ENCODE assay signal across 8 mouse cellular contexts in genomic region chr8:94837662-94838574, GRCm38 (mm10). TPM values are rescaled to one million over a fixed set of nuclear protein-coding genes. Genes with fewer than 3 reads are reported as not detected.
A peak's percentile ranks its signal among the peaks of the same experiment; 100 is the strongest.
DNase-seq lines count a peak whose midpoint lies in the region; ATAC-seq and TF ChIP-seq lines count a peak whose summit lies in the region.

Gene Coq9 (plus strand): TSS chr8:94838321.
Gene Ciapin1 (minus strand): TSS chr8:94838358.

- peak; percentile 95 for DNase-seq in CH12.LX (ENCODE audit: extremely low read depth)
- peak; percentile 96 for DNase-seq in c-Kit-positive CD71-positive TER-119-negative erythroid progenitor cells, embryonic 14.5 days (ENCODE audit: low read depth)
- peak; percentile 93 for DNase-seq in heart, postnatal 0 days (ENCODE audit: low spot score)
- peak; percentile 95 to 98 for DNase-seq in kidney, postnatal 4 days

- H3K4me1 ChIP-seq in CH12.LX (ENCODE audit: control insufficient read depth in 1 of 2, insufficient read depth in 2 of 2), result peaks cover 0 to 22% of the 10 kb centered on the region in 2 experiments; a peak in 2 of 4 replicates
- peaks cover 16% of the 10 kb centered on the region for H3K4me1 ChIP-seq in forebrain, embryonic 12.5 days
- peaks cover 21% of the 10 kb centered on the region for H3K4me1 ChIP-seq in heart, postnatal 0 days (ENCODE audit: control insufficient read depth, insufficient read depth)
- H3K4me1 ChIP-seq in liver, embryonic 16.5 days (ENCODE audit: control insufficient read depth, low read depth, low read length), result peaks cover 20% of the 10 kb centered on the region
- H3K4me1 ChIP-seq in neural tube, embryonic 13.5 days (replicated peaks), result peaks cover 27% of the 10 kb centered on the region
- peaks cover 4% of the 10 kb centered on the region for H3K4me1 ChIP-seq in testis, adult 2 months (ENCODE audit: control insufficient read depth, insufficient read depth, low read length)

- peak within 1 kb of the TSS; percentile 82 to 96 (median 94) for H3K4me3 ChIP-seq in CH12.LX (replicated peaks in 1 of 3; ENCODE audit: low read depth in 2 of 3, low read length in 2 of 3, poor library complexity in 1 of 3)
- H3K4me3 ChIP-seq in forebrain, embryonic 12.5 days (replicated peaks), result peak within 1 kb of the TSS; percentile 75
- H3K4me3 ChIP-seq in heart, postnatal 0 days (ENCODE audit: low read depth, low read length), result peak within 1 kb of the TSS; percentile 85
- peak within 1 kb of the TSS; percentile 99 for H3K4me3 ChIP-seq in liver, embryonic 16.5 days (ENCODE audit: low read depth, low read length)
- peak within 1 kb of the TSS; percentile 77 for H3K4me3 ChIP-seq in neural tube, embryonic 13.5 days
- H3K4me3 ChIP-seq in testis, adult 2 months (ENCODE audit: control insufficient read depth, low read depth, low read length), result peak within 1 kb of the TSS; percentile 94

- in situ Hi-C loops in CH12.LX (cut with MboI; ENCODE audit: low pct_ligation_motif_present, low pct_unique_long_range_greater_than_20kb, low sequenced_read_pairs), result no loop called here

- TF ChIP-seq CTCF in CH12.LX (conservative IDR thresholded peaks at IDR 0.05 in 1 of 2, IDR thresholded peaks at IDR 0.05 in 1 of 2; ENCODE audit: low read depth in 2 of 2, low read length in 2 of 2), result no peak
- no peak for TF ChIP-seq CTCF in heart, postnatal 0 days (IDR thresholded peaks at IDR 0.05; ENCODE audit: low read depth)
- no peak for TF ChIP-seq CTCF in testis, adult 2 months (IDR thresholded peaks at IDR 0.05; ENCODE audit: control insufficient read depth, insufficient read depth, insufficient replicate concordance, low read depth, low read length)

- no peaks in the 10 kb centered on the region for H3K9me3 ChIP-seq in CH12.LX (replicated peaks; ENCODE audit: low read length)
- no peaks in the 10 kb centered on the region for H3K9me3 ChIP-seq in forebrain, embryonic 12.5 days
- no peaks in the 10 kb centered on the region for H3K9me3 ChIP-seq in heart, postnatal 0 days (replicated peaks; ENCODE audit: control insufficient read depth, low read length)
- H3K9me3 ChIP-seq in liver, embryonic 16.5 days (replicated peaks; ENCODE audit: control insufficient read depth, low read length), result no peaks in the 10 kb centered on the region
- H3K9me3 ChIP-seq in neural tube, embryonic 13.5 days, result no peaks in the 10 kb centered on the region

- peak within 1 kb of the TSS; percentile 64 for H3K4me2 ChIP-seq in CH12.LX (ENCODE audit: insufficient read depth, low read depth, poor library complexity, severe bottlenecking)
- peak within 1 kb of the TSS; percentile 86 for H3K4me2 ChIP-seq in forebrain, embryonic 12.5 days
- peak within 1 kb of the TSS; percentile 82 for H3K4me2 ChIP-seq in heart, postnatal 0 days (ENCODE audit: low read depth, low read length)
- H3K4me2 ChIP-seq in liver, embryonic 16.5 days (ENCODE audit: low read depth, low read length), result peak within 1 kb of the TSS; percentile 88
- H3K4me2 ChIP-seq in neural tube, embryonic 13.5 days, result peak within 1 kb of the TSS; percentile 95

- TF ChIP-seq RAD21 in CH12.LX (IDR thresholded peaks at IDR 0.05; ENCODE audit: low read depth, low read length), result no peak

- dilution Hi-C loops in CH12.LX (cut with MboI; ENCODE audit: extremely low pct_ligation_motif_present, extremely low pct_unique_long_range_greater_than_20kb, low sequenced_read_pairs), result no loop called here

- TF ChIP-seq EP300 in CH12.LX (IDR thresholded peaks at IDR 0.05; ENCODE audit: low read length), result no peak
- TF ChIP-seq EP300 in heart, postnatal 0 days (IDR thresholded peaks at IDR 0.05; ENCODE audit: low read depth), result peak; percentile 93

- WGBS in forebrain, embryonic 12.5 days, result under 1% methylated on average over 82 of the region's 82 CpGs
- WGBS in heart, postnatal 0 days, result under 1% methylated on average over 82 of the region's 82 CpGs
- under 1% methylated on average over 82 of the region's 82 CpGs for WGBS in liver, embryonic 16.5 days (ENCODE audit: insufficient replicate concordance)
- WGBS in neural tube, embryonic 13.5 days, result under 1% methylated on average over 82 of the region's 82 CpGs

- TF ChIP-seq POLR2A in CH12.LX (IDR thresholded peaks at IDR 0.05; ENCODE audit: low read depth, low read length), result peak; percentile 95
- peak; percentile 91 for TF ChIP-seq POLR2A in testis, adult 2 months (IDR thresholded peaks at IDR 0.05; ENCODE audit: control insufficient read depth, low read depth, low read length)

- H3K9ac ChIP-seq in CH12.LX (ENCODE audit: insufficient read depth, low read depth), result peak within 1 kb of the TSS; percentile 93
- H3K9ac ChIP-seq in forebrain, embryonic 12.5 days, result peak within 1 kb of the TSS; percentile 93
- peak within 1 kb of the TSS; percentile 91 for H3K9ac ChIP-seq in heart, postnatal 0 days (replicated peaks; ENCODE audit: low read depth, low read length)
- peak within 1 kb of the TSS; percentile 98 for H3K9ac ChIP-seq in liver, embryonic 16.5 days (ENCODE audit: low read depth, low read length)
- peak within 1 kb of the TSS; percentile 91 for H3K9ac ChIP-seq in neural tube, embryonic 13.5 days

- H3K27ac ChIP-seq in CH12.LX (ENCODE audit: insufficient read depth, low read depth), result peak within 1 kb of the TSS; percentile 65
- peak within 1 kb of the TSS; percentile 84 for H3K27ac ChIP-seq in forebrain, embryonic 12.5 days
- peak within 1 kb of the TSS; percentile 98 for H3K27ac ChIP-seq in heart, postnatal 0 days (ENCODE audit: low read depth)
- peak within 1 kb of the TSS; percentile 96 for H3K27ac ChIP-seq in liver, embryonic 16.5 days (ENCODE audit: low read length)
- peak within 1 kb of the TSS; percentile 94 for H3K27ac ChIP-seq in neural tube, embryonic 13.5 days (replicated peaks)
- peak within 1 kb of the TSS; percentile 88 for H3K27ac ChIP-seq in testis, adult 2 months (ENCODE audit: control insufficient read depth, insufficient read depth, low read depth, low read length)

- ATAC-seq in forebrain, embryonic 12.5 days (ENCODE audit: low FRiP score), result peak; percentile 98
- ATAC-seq in heart, postnatal 0 days (ENCODE audit: insufficient read depth, low read depth), result peak; percentile 97
- peak; percentile 98 for ATAC-seq in liver, embryonic 16.5 days (ENCODE audit: low read depth)
- peak; percentile 98 for ATAC-seq in neural tube, embryonic 13.5 days (ENCODE audit: low read depth)

- H3K27me3 ChIP-seq in CH12.LX (replicated peaks), result no peaks in the 10 kb centered on the region
- no peaks in the 10 kb centered on the region for H3K27me3 ChIP-seq in forebrain, embryonic 12.5 days
- no peaks in the 10 kb centered on the region for H3K27me3 ChIP-seq in heart, postnatal 0 days (ENCODE audit: control insufficient read depth, insufficient read depth, low read length)
- no peaks in the 10 kb centered on the region for H3K27me3 ChIP-seq in liver, embryonic 16.5 days (ENCODE audit: control insufficient read depth, insufficient read depth, low read depth, low read length)
- no peaks in the 10 kb centered on the region for H3K27me3 ChIP-seq in neural tube, embryonic 13.5 days
- no peaks in the 10 kb centered on the region for H3K27me3 ChIP-seq in testis, adult 2 months (ENCODE audit: control insufficient read depth, insufficient read depth, low read length)

- H3K36me3 ChIP-seq in CH12.LX (replicated peaks in 1 of 2; ENCODE audit: control insufficient read depth in 1 of 2, insufficient read depth in 1 of 2, low read length in 1 of 2), result peaks cover 4 to 19% of the 10 kb centered on the region in 2 experiments
- H3K36me3 ChIP-seq in forebrain, embryonic 12.5 days (replicated peaks), result no peaks in the 10 kb centered on the region
- 0 out of 2 replicates have a peak, but pooled peaks cover 7% of the 10 kb centered on the region for H3K36me3 ChIP-seq in heart, postnatal 0 days (replicated peaks; ENCODE audit: control insufficient read depth, insufficient read depth, low read length)
- no peaks in the 10 kb centered on the region for H3K36me3 ChIP-seq in liver, embryonic 16.5 days (ENCODE audit: control insufficient read depth, insufficient read depth)
- H3K36me3 ChIP-seq in neural tube, embryonic 13.5 days, result 0 out of 2 replicates have a peak, but pooled peaks cover 6% of the 10 kb centered on the region
- H3K36me3 ChIP-seq in testis, adult 2 months (ENCODE audit: control insufficient read depth, insufficient read depth, low read length), result no peaks in the 10 kb centered on the region

- peaks cover 33% of the 10 kb centered on the region for H3K79me2 ChIP-seq in CH12.LX (replicated peaks; ENCODE audit: control insufficient read depth, extremely low read depth, insufficient read depth, poor library complexity, severe bottlenecking)

TF ChIP-seq in CH12.LX, 34 proteins besides CTCF, POLR2A, EP300 and RAD21 (continues in another document):
- TF ChIP-seq RCOR1 (conservative IDR thresholded peaks at IDR 0.05; ENCODE audit: low read depth, low read length) (no peak), ZNF384 (IDR thresholded peaks at IDR 0.05; ENCODE audit: low read depth, low read length) (no peak), JUND (conservative IDR thresholded peaks at IDR 0.05; ENCODE audit: low read depth, low read length) (no peak), UBTF (IDR thresholded peaks at IDR 0.05; ENCODE audit: low read depth, low read length) (peak; percentile 85), KAT2A (IDR thresholded peaks at IDR 0.05; ENCODE audit: insufficient replicate concordance, low read length) (peak; percentile 86; the same call in 1 of the 2 replicates)

RNA-seq across cellular contexts. Expression of gene Coq9, which starts in this region (rescaled TPM):
- total RNA-seq in CH12.LX (2012; rRNA removed) (68.5 and 82.2 TPM in 2 replicates), CH12.LX (2014; rRNA removed) (44.2 and 48.5 TPM in 2 replicates)
- 68.8 and 97.0 TPM in 2 replicates for polyA plus RNA-seq in CH12.LX (2012; ENCODE audit: insufficient read length, low read depth)
- 47.8 and 52.3 TPM in 2 replicates for polyA plus RNA-seq in forebrain, embryonic 12.5 days (2016; fragmentation: Nextera tagmentation; extraction: Ambion mirVana)
- total RNA-seq in heart, postnatal 0 days (2014; rRNA removed; ENCODE audit: low replicate concordance), result 620 and 677 TPM in 2 replicates
- polyA plus RNA-seq in heart, postnatal 0 days (2015; fragmentation: Nextera tagmentation; extraction: Ambion mirVana), result 290 and 300 TPM in 2 replicates
- 55.3 and 61.8 TPM in 2 replicates for polyA plus RNA-seq in liver, embryonic 16.5 days (2015; fragmentation: Nextera tagmentation; extraction: Ambion mirVana)
- 57.7 and 64.4 TPM in 2 replicates for polyA plus RNA-seq in neural tube, embryonic 13.5 days (2015; fragmentation: Nextera tagmentation; extraction: Ambion mirVana)
- 52.1 and 74.1 TPM in 2 replicates for polyA plus RNA-seq in testis, adult 2 months (2012; rRNA removed)

RNA-seq across cellular contexts. Expression of gene Ciapin1, which starts in this region (rescaled TPM):
- total RNA-seq in CH12.LX (2012; rRNA removed) (83.1 and 99.8 TPM in 2 replicates), CH12.LX (2014; rRNA removed) (89.4 and 97.1 TPM in 2 replicates)
- polyA plus RNA-seq in CH12.LX (2012; ENCODE audit: insufficient read length, low read depth), result 139 and 189 TPM in 2 replicates
- polyA plus RNA-seq in forebrain, embryonic 12.5 days (2016; fragmentation: Nextera tagmentation; extraction: Ambion mirVana), result 170 and 179 TPM in 2 replicates
- 41.6 and 80.6 TPM in 2 replicates for total RNA-seq in heart, postnatal 0 days (2014; rRNA removed; ENCODE audit: low replicate concordance)
- 84.0 and 92.2 TPM in 2 replicates for polyA plus RNA-seq in heart, postnatal 0 days (2015; fragmentation: Nextera tagmentation; extraction: Ambion mirVana)
- 37.5 TPM in 2 replicates for polyA plus RNA-seq in liver, embryonic 16.5 days (2015; fragmentation: Nextera tagmentation; extraction: Ambion mirVana)
- polyA plus RNA-seq in neural tube, embryonic 13.5 days (2015; fragmentation: Nextera tagmentation; extraction: Ambion mirVana), result 178 and 204 TPM in 2 replicates
- polyA plus RNA-seq in testis, adult 2 months (2012; rRNA removed), result 58.3 and 77.3 TPM in 2 replicates

Comparison
In these comparisons a context has a peak if more than half of its experiments do, and no peak if none do; other contexts are left out.
1. Peak in every context shown above with its lines: DNase-seq, ATAC-seq, H3K4me3 ChIP-seq and H3K27ac ChIP-seq.